Mouse (Mus musculus) lung, adult 2 months (tissue): ENCODE results near the gene Bclaf1. TPM values are rescaled to one million over a fixed set of nuclear protein-coding genes. Genes with fewer than 3 reads are reported as not detected.

Source experiments
- DNase-seq: peaks from one replicate; pipeline ENCODE4 v3.0.0; 2022
- H3K4me1 ChIP-seq: fragments of 200-500 bp; 2 replicates; pipeline ENCODE4 v1.6.1; 2011; ENCODE audit warnings: low read length; ENCODE audit not compliant: control insufficient read depth, insufficient read depth
- H3K4me3 ChIP-seq: fragments of 200-500 bp; replicated peaks from 2 replicates; pipeline ENCODE3; 2011; ENCODE audit warnings: low read depth, mild to moderate bottlenecking, control low read depth, low read length; ENCODE audit errors: extremely low read depth
- CTCF ChIP-seq: fragments of 200-500 bp; IDR thresholded peaks from 2 replicates; pipeline ENCODE4 v1.5.1; 2011; ENCODE audit warnings: mild to moderate bottlenecking, low read length, control low read depth; ENCODE audit not compliant: insufficient read depth
- POLR2A ChIP-seq: fragments of 200-500 bp; IDR thresholded peaks from 2 replicates; pipeline ENCODE4 v1.6.1; 2011; ENCODE audit warnings: low read depth, mild to moderate bottlenecking, control low read depth, low read length, borderline replicate concordance; ENCODE audit errors: extremely low read depth
- WGBS: fragments of 180-500 bp; shearing (Covaris S2); methylation state at CpG from one replicate; pipeline ENCODE4 v1.1.7; 2018; 5-methylcytosine and 5-hydroxymethylcytosine counted together
- polyA plus RNA-seq: library from polyadenylated mRNA; depleted of rRNA; stranded (reverse); fragments of >200 nt; gene quantifications from 2 replicates; pipeline ENCODE4 v1.2.3, GENCODE M21; 2012; rRNA removed

Bclaf1 gene
- polyA plus RNA-seq, 1 experiment: 19.0 TPM

- no peak for DNase-seq
- no peak for TF ChIP-seq POLR2A
- TF ChIP-seq CTCF: no peak
- no peaks in the 10 kb centered on the region for H3K4me1 ChIP-seq
- 51% methylated on average over 3 of the region's 3 CpGs for WGBS
- H3K4me3 ChIP-seq: no peak overlapping the region
Observed at GRCm38 (mm10) chr10:20390568-20390967, 78.3 kb downstream of the Bclaf1 start.

Other genes starting within 250 kb of the Bclaf1 start
- gene Map7, start 164.0 kb upstream of the Bclaf1 start, polyA plus RNA-seq: 13.4 and 13.6 TPM in 2 replicates
- 0.07 and 0.34 TPM in 2 replicates for gene Mtfr2, start 35.3 kb downstream of the Bclaf1 start, polyA plus RNA-seq